Mouse (Mus musculus) liver, embryonic 11.5 days (tissue): Measurements from ENCODE around the gene Gsto1. TPM values are rescaled to one million over a fixed set of nuclear protein-coding genes. Genes with fewer than 3 reads are reported as not detected.

Source experiments
- ATAC-seq: fragments of 200-750 bp; cut with Nextera tagmentation; replicated peaks from 2 replicates; pipeline ENCODE4 v1.8.0; 2017; ENCODE audit warnings: moderate number of reproducible peaks, mild to moderate bottlenecking, moderate TSS enrichment, moderate library complexity; ENCODE audit not compliant: low FRiP score
- DNase-seq: peaks from one replicate; pipeline ENCODE4 v3.0.0-alpha.2; 2017; ENCODE audit warnings: low spot score
- H3K27ac ChIP-seq: fragments of 300-500 bp; sonication (generic); 2 replicates; pipeline ENCODE4 v1.5.1; 2014; ENCODE audit warnings: mild to moderate bottlenecking, low read depth, low read length, control low read depth
- H3K27me3 ChIP-seq: fragments of 300-500 bp; sonication (generic); replicated peaks from 2 replicates; pipeline ENCODE4 v1.6.1; 2014; ENCODE audit warnings: low read length, mixed read lengths; ENCODE audit not compliant: control insufficient read depth, insufficient read depth
- H3K36me3 ChIP-seq: fragments of 300-500 bp; sonication (generic); 2 replicates; pipeline ENCODE4 v1.6.1; 2014; ENCODE audit warnings: mild to moderate bottlenecking, low read length, moderate library complexity, mixed read lengths; ENCODE audit not compliant: control insufficient read depth, insufficient read depth
- H3K4me1 ChIP-seq: fragments of 300-500 bp; sonication (generic); replicated peaks from 2 replicates; pipeline ENCODE4 v1.6.1; 2014; ENCODE audit warnings: low read length, mixed read lengths; ENCODE audit not compliant: control insufficient read depth, insufficient read depth
- H3K4me2 ChIP-seq: fragments of 300-500 bp; sonication (generic); 2 replicates; pipeline ENCODE4 v1.6.1; 2014; ENCODE audit warnings: mild to moderate bottlenecking, control low read depth, moderate library complexity
- H3K4me3 ChIP-seq: fragments of 300-500 bp; sonication (generic); 2 replicates; pipeline ENCODE4 v1.5.1; 2014; ENCODE audit warnings: low read depth, low read length, control low read depth
- H3K9ac ChIP-seq: fragments of 300-500 bp; sonication (generic); 2 replicates; pipeline ENCODE4 v1.6.1; 2014; ENCODE audit warnings: low read depth, low read length, control low read depth
- H3K9me3 ChIP-seq: fragments of 300-500 bp; sonication (generic); 2 replicates; pipeline ENCODE4 v1.6.1; 2016; ENCODE audit warnings: low read length, inconsistent platforms, mixed read lengths; ENCODE audit not compliant: control insufficient read depth
- WGBS: fragments of 180-500 bp; shearing (Covaris S2); extraction: QIAGEN DNeasy Blood & Tissue Kit; methylation state at CpG from one replicate; pipeline ENCODE4 v1.1.7; 2014; 5-methylcytosine and 5-hydroxymethylcytosine counted together
- polyA plus RNA-seq: library from polyadenylated mRNA; unstranded; fragments of >200 nt; fragmentation: Nextera tagmentation; extraction: Ambion mirVana; gene quantifications from 2 replicates; pipeline ENCODE4 v1.2.1, GENCODE M21; 2014

Gene Gsto1
- polyA plus RNA-seq, 1 experiment from 2014 or later = 183 TPM

DNA sequence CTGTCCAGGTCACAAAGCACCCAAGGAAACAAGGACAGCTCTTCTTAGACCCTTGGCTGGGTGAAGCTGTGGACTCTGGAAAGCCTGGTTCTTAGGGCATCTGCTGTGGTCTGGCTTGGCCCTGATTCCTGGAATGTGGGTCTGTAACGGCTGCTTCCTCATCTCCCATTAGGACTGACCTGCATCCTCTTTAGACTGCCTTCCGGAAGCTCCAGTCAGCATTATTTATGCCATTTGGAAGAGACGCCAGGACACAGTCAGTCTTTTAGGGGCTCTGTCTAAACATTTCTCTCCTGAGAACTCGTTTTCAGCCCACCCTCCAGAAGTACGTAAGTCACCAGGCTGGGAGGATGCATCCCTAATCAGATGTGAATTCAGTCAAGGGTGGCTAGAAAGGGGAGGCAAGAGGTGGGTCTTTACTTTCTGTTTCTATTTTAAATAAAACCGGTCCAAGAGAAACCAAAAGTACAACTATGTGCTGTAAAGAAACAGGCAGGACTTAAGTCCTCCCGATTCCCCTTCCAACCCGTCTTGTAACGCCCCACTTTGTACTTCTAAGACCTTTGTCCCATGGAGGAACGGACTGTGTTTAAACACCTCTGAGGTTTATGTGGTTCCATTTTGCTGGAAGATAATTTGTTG, 35.8 kb downstream of the Gsto1 start:
- no peak for DNase-seq
- Histone ChIP-seq H3K27me3 (no peaks in the 10 kb centered on the region), H3K4me3 (no peak overlapping the region), H3K9me3 (no peaks in the 10 kb centered on the region), H3K36me3 (peaks cover 5% of the 10 kb centered on the region; the same call in 1 of the 2 replicates), H3K4me2 (no peak overlapping the region), H3K27ac (no peak overlapping the region), H3K9ac (no peak overlapping the region), H3K4me1 (no peaks in the 10 kb centered on the region; the same call in 1 of the 2 replicates)
- ATAC-seq = no peak
- WGBS = 61% methylated on average over 10 of the region's 10 CpGs

DNA sequence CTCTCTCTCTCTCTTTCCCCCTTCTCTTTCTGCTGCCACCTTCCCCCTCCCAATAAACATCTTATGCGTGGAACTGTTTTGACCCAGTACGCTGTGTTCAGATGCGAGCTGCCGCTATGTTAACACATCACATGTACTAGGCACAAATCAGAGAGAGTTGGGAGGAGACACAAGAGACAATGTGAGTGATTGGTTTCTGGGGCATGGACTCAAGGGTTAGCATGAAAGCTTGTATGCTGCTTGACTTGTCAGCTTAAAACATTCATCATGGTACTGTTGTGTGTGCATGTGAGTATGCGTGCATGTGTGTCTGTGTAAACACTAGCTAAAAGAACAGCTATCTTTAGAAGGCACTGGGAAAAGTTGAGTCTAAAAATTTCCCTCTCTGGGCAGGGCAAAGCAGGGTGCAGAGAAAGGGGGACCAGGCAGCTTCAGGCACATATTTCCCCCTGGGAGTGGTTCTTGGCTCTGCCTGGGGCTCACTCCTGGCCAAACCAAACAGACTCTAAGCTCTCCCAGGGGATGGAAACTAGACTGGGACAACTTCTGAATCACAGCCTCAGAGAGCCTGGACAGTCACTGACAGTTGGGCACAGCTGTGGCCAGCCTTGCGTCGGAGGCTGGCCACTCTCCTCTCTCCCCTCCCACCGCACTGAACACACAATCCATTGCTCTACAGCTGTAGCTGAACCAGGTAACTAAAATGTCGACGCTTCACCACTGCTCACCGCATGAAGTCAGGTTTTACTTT, 37.0 kb downstream of the Gsto1 start:
- no peak for ATAC-seq
- Histone ChIP-seq H3K36me3 (peaks cover 12% of the 10 kb centered on the region; the same call in 1 of the 2 replicates), H3K27me3 (no peaks in the 10 kb centered on the region), H3K9ac (no peak overlapping the region), H3K4me3 (no peak overlapping the region), H3K4me2 (no peak overlapping the region), H3K9me3 (no peaks in the 10 kb centered on the region), H3K4me1 (no peaks in the 10 kb centered on the region), H3K27ac (no peak overlapping the region)
- no peak for DNase-seq
- 82% methylated on average over 11 of the region's 11 CpGs for WGBS

- H3K9ac ChIP-seq = no peak overlapping the region
- ATAC-seq (no peak), DNase-seq (no peak)
- no peaks in the 10 kb centered on the region for H3K27me3 ChIP-seq
- peaks cover 21% of the 10 kb centered on the region; the same call in 1 of the 2 replicates for H3K36me3 ChIP-seq
- 94% methylated on average over 6 of the region's 6 CpGs for WGBS
- H3K4me1 ChIP-seq = peaks cover 4% of the 10 kb centered on the region; the same call in 1 of the 2 replicates
- no peak overlapping the region for H3K4me2 ChIP-seq
- H3K27ac ChIP-seq = no peak overlapping the region
- no peak overlapping the region for H3K4me3 ChIP-seq
- H3K9me3 ChIP-seq = no peaks in the 10 kb centered on the region
Observed at GRCm38 (mm10) chr19:47893092-47893491, 38.3 kb downstream of the Gsto1 start.

- H3K4me1 ChIP-seq = peaks cover 18% of the 10 kb centered on the region
- ATAC-seq = peak; percentile 92
- no peaks in the 10 kb centered on the region for H3K9me3 ChIP-seq
- no peak overlapping the region for H3K4me3 ChIP-seq
- H3K9ac ChIP-seq = no peak overlapping the region
- 63% methylated on average over 8 of the region's 8 CpGs for WGBS
- H3K27ac ChIP-seq = peak overlapping the region; percentile 50
- H3K36me3 ChIP-seq = peaks cover 21% of the 10 kb centered on the region; the same call in 1 of the 2 replicates
- DNase-seq = no peak
- H3K4me2 ChIP-seq = peak overlapping the region; percentile 40
- H3K27me3 ChIP-seq = no peaks in the 10 kb centered on the region
Observed at GRCm38 (mm10) chr19:47898472-47899079, 43.8 kb downstream of the Gsto1 start.

- WGBS = 61% methylated on average over 6 of the region's 6 CpGs
Observed at GRCm38 (mm10) chr19:47900012-47900411, 45.2 kb downstream of the Gsto1 start.

DNA sequence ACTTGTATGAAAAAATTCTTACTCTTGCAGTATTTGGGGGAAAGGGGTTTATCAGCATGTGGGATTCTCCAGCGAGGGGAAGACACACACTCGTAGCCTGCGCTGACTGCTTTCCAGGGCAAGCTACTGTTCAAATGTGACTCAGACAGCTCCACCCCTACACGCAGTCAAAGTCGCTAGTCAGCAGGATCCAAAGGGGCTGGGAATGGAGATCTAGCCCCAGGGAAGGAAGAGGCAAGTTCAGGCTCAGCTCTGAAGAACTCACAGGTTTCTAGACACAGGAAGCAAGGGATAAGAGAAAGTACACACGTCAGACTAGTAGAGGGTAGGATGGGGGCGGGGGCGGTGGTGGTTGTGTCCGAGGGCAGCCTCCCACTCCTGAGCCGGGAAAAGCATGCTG, 45.8 kb downstream of the Gsto1 start:
- no peak overlapping the region for H3K4me3 ChIP-seq
- H3K27ac ChIP-seq = no peak overlapping the region
- ATAC-seq (no peak), DNase-seq (no peak)
- peaks cover 16% of the 10 kb centered on the region; the same call in 1 of the 2 replicates for H3K36me3 ChIP-seq
- H3K4me1 ChIP-seq = peaks cover 18% of the 10 kb centered on the region
- H3K9me3 ChIP-seq = no peaks in the 10 kb centered on the region
- no peak overlapping the region for H3K4me2 ChIP-seq
- H3K9ac ChIP-seq = no peak overlapping the region
- H3K27me3 ChIP-seq = no peaks in the 10 kb centered on the region
- 71% methylated on average over 10 of the region's 10 CpGs for WGBS

More at GRCm38 (mm10) chr19:47900012-47900411, 45.2 kb downstream of the Gsto1 start:
- Histone ChIP-seq H3K4me2 (no peak overlapping the region), H3K4me3 (no peak overlapping the region), H3K27me3 (no peaks in the 10 kb centered on the region), H3K9ac (no peak overlapping the region), H3K4me1 (peaks cover 18% of the 10 kb centered on the region), H3K36me3 (peaks cover 16% of the 10 kb centered on the region; the same call in 1 of the 2 replicates), H3K9me3 (no peaks in the 10 kb centered on the region), H3K27ac (no peak overlapping the region)
- ATAC-seq = no peak; the same call in 1 of the 2 replicates
- no peak for DNase-seq

DNA sequence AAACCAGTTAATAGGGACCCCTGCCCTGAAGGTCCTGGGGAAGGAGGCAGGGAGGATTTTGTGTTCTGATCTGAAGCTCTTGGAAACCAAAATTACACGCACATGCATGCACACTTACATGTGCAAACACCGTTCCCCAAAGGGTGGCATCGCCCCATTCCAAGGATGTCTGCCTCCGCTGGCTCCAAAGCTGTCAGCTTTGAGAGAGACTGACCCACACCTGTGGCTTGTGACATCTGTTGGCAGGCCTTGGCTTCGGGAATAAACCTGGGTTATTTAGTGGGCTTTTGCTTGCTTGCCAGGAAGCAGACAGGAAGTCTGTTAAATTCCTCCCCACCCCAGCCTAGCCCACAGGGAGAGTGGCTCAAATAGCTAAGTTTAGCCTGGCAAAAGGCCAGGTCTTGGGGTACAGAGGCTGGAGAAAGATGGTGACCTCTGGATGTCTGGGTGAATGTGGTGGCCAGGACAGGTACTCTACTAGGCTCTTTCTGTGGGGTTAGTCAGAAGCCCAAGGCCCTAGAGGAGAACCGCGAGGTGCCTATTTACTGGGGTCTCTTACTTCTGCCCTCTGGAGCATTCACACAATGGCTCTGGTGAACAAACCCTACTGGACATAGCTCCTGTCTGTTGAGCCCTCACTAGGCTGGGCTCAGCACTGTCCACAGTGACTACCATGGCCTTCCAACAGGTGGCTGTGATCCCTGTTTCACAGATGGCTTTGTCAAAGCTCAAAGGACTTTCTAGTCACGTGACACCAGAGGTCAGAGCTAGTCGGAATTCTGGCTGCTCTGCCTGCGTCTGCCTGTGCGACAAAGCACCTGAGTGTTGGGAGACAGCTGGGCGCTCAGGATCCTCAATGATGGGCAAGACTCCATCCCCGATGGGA, 47.8 kb downstream of the Gsto1 start:
- H3K4me1 ChIP-seq = peaks cover 18% of the 10 kb centered on the region
- no peak overlapping the region for H3K4me3 ChIP-seq
- H3K9me3 ChIP-seq = no peaks in the 10 kb centered on the region
- peaks cover 1% of the 10 kb centered on the region; the same call in 1 of the 2 replicates for H3K36me3 ChIP-seq
- DNase-seq (no peak), ATAC-seq (no peak)
- H3K27ac ChIP-seq = no peak overlapping the region
- no peaks in the 10 kb centered on the region for H3K27me3 ChIP-seq
- no peak overlapping the region for H3K9ac ChIP-seq
- no peak overlapping the region for H3K4me2 ChIP-seq
- WGBS = 74% methylated on average over 13 of the region's 13 CpGs

DNA sequence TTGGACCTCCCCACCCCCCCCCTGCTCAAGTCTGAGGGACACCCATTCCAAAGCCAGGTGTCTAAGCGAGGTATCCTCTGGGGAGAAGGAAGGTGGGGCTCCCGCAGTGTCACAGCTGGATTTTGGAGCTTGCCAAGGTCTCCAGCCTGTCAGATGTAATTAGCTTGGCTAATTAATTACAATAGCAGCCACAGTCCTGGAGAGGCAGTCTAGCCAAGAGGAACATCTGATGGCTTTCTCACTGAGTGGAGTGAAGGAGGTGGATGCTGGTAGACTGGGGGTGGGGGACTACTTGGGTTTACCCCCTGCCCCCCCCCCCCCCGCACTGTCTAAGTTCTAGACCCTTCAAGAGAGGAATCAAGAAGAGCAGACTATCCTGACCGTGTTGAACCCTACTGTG, 48.9 kb downstream of the Gsto1 start:
- H3K36me3 ChIP-seq = no peaks in the 10 kb centered on the region; the same call in 1 of the 2 replicates
- H3K4me3 ChIP-seq = no peak overlapping the region
- no peak for DNase-seq
- no peak overlapping the region for H3K9ac ChIP-seq
- no peaks in the 10 kb centered on the region for H3K27me3 ChIP-seq
- H3K4me2 ChIP-seq = no peak overlapping the region
- no peak for ATAC-seq
- no peak overlapping the region for H3K27ac ChIP-seq
- 77% methylated on average over 4 of the region's 4 CpGs for WGBS
- H3K9me3 ChIP-seq = no peaks in the 10 kb centered on the region
- peaks cover 13% of the 10 kb centered on the region for H3K4me1 ChIP-seq
